26 mouse cellular contexts compared by ENCODE assay signal in the genomic region with DNA sequence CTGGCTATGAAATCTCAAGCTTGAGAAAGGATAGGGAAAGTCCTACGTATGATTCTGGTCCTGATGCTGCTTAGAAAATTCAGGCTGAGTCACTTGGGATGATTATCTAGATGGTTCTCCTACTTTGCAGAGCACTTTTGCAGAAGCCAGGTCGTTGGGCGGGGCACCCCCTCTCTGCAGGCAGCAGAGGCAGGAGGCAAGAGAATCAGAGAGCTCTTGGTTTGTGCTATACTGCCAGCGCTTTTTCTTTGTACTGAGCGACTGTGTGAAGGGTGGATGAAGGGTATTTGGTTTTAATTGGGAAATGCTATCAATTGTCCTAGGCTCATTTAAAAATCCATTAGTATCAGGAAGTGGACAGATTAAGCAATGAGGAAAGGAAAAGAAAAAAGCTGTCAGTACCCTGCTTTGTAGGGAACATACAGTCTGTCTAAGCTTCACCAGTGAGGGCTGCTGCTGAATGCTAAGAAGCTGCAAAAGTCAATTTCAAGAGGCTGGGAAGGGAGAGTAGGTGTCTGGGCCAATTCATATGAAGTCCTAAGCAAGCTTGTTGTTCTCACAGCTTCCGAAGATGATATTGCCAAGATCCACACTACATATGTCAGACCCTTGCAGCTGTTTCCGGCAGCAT. TPM values are rescaled to one million over a fixed set of nuclear protein-coding genes. Genes with fewer than 3 reads are reported as not detected.
A peak's percentile ranks its signal among the peaks of the same experiment; 100 is the strongest.
DNase-seq lines count a peak whose midpoint lies in the region; ATAC-seq and TF ChIP-seq lines count a peak whose summit lies in the region.
"Had no signal": no experiment of that assay in that cellular context is flagged by ENCODE, and none has a peak within 500 bp of the region (broad histone marks: within the 10 kb centered on the region; RNA-seq: fewer than 3 reads in every experiment).

No protein-coding gene starts in this region.

- no peak for TF ChIP-seq CTCF in brain, embryonic 14.5 days (IDR thresholded peaks at IDR 0.05; ENCODE audit: borderline replicate concordance, extremely low read depth, insufficient read depth, insufficient read length)

- H3K27me3 ChIP-seq in heart, embryonic 12.5 days (replicated peaks), result no peaks in the 10 kb centered on the region
- H3K27me3 ChIP-seq in forebrain, embryonic 16.5 days (replicated peaks; ENCODE audit: control insufficient read depth, insufficient read depth, low read length), result no peaks in the 10 kb centered on the region
- H3K27me3 ChIP-seq: CH12.LX; embryonic facial prominence, embryonic 13.5 days; heart, embryonic 13.5 days; midbrain, embryonic 12.5 days had no signal

- H3K9ac ChIP-seq in heart, embryonic 12.5 days, result no peak overlapping the region
- no peak overlapping the region for H3K9ac ChIP-seq in forebrain, embryonic 16.5 days (replicated peaks; ENCODE audit: low read depth, low read length)
- H3K9ac ChIP-seq: embryonic facial prominence, embryonic 13.5 days; heart, embryonic 13.5 days; midbrain, embryonic 12.5 days had no signal

- H3K4me2 ChIP-seq in heart, embryonic 12.5 days, result no peak overlapping the region
- no peak overlapping the region for H3K4me2 ChIP-seq in forebrain, embryonic 16.5 days (ENCODE audit: low read length)
- H3K4me2 ChIP-seq: embryonic facial prominence, embryonic 13.5 days; heart, embryonic 13.5 days; liver, embryonic 11.5 days; midbrain, embryonic 12.5 days had no signal

- no peaks in the 10 kb centered on the region for H3K36me3 ChIP-seq in heart, embryonic 12.5 days
- H3K36me3 ChIP-seq in forebrain, embryonic 16.5 days (ENCODE audit: control insufficient read depth, insufficient read depth), result no peaks in the 10 kb centered on the region
- H3K36me3 ChIP-seq: embryonic facial prominence, embryonic 13.5 days; heart, embryonic 13.5 days; limb, embryonic 10.5 days; midbrain, embryonic 12.5 days had no signal

- no peak overlapping the region for H3K4me3 ChIP-seq in heart, embryonic 12.5 days
- no peak overlapping the region for H3K4me3 ChIP-seq in forebrain, embryonic 16.5 days (replicated peaks; ENCODE audit: low read length)
- H3K4me3 ChIP-seq: embryonic facial prominence, embryonic 13.5 days; heart, embryonic 13.5 days; limb, embryonic 10.5 days; midbrain, embryonic 12.5 days had no signal

- no peak overlapping the region for H3K27ac ChIP-seq in heart, embryonic 12.5 days (ENCODE audit: poor library complexity, severe bottlenecking)
- no peak overlapping the region for H3K27ac ChIP-seq in forebrain, embryonic 16.5 days (ENCODE audit: low read length)
- H3K27ac ChIP-seq: embryonic facial prominence, embryonic 13.5 days; heart, embryonic 13.5 days; limb, embryonic 10.5 days; midbrain, embryonic 12.5 days had no signal

- 65% methylated on average over 7 of the region's 7 CpGs for WGBS in heart, embryonic 12.5 days
- 39% methylated on average over 7 of the region's 7 CpGs for WGBS in forebrain, embryonic 16.5 days

- H3K9me3 ChIP-seq in heart, embryonic 12.5 days (replicated peaks), result no peaks in the 10 kb centered on the region
- H3K9me3 ChIP-seq in forebrain, embryonic 16.5 days (ENCODE audit: control insufficient read depth, low read length), result no peaks in the 10 kb centered on the region
- H3K9me3 ChIP-seq: embryonic facial prominence, embryonic 13.5 days; heart, embryonic 13.5 days; limb, embryonic 10.5 days; midbrain, embryonic 12.5 days had no signal

- peak; percentile 63 for DNase-seq in heart, adult 11 months
- DNase-seq in left cerebral cortex, adult 11 months (ENCODE audit: low spot score), result peak; percentile 22
- no peak for DNase-seq in left cerebral cortex, postnatal 4 days
- peak; percentile 66 for DNase-seq in brain, embryonic 14.5 days (ENCODE audit: low read depth)
- no peak for DNase-seq in thymus, postnatal 10 days (ENCODE audit: low spot score in 2 of 2)
- DNase-seq: adrenal gland, postnatal 14 days; cerebellum, adult 11-12 months; cerebellum, postnatal 14 days; kidney, adult 8-10 months; kidney, postnatal 25 days; lung, adult 18-20 months; retina, postnatal 1 day; thymus, postnatal 25 days had no signal

- no peaks in the 10 kb centered on the region for H3K4me1 ChIP-seq in heart, embryonic 12.5 days (replicated peaks)
- 0 out of 2 replicates have a peak, but pooled peaks cover 2% of the 10 kb centered on the region for H3K4me1 ChIP-seq in forebrain, embryonic 16.5 days (replicated peaks; ENCODE audit: control insufficient read depth, insufficient read depth, low read length)
- H3K4me1 ChIP-seq: embryonic facial prominence, embryonic 13.5 days; heart, embryonic 13.5 days; limb, embryonic 10.5 days; midbrain, embryonic 12.5 days had no signal

- no peak for TF ChIP-seq POLR2A in brain, embryonic 14.5 days (IDR thresholded peaks at IDR 0.05; ENCODE audit: borderline replicate concordance, extremely low read depth, insufficient read depth, insufficient read length, poor library complexity, severe bottlenecking)

- no peak for ATAC-seq in heart, embryonic 12.5 days (ENCODE audit: insufficient number of reproducible peaks, low FRiP score)
- ATAC-seq in forebrain, embryonic 16.5 days, result peak; percentile 64
- ATAC-seq in megakaryocyte, adult 5-6 weeks (ENCODE audit: poor library complexity, severe bottlenecking), result no peak

- intact Hi-C loops in left cerebral cortex, postnatal 4 days (cut with DNase I), result no loop called here

RNA-seq across cellular contexts. Expression of gene Atp10b, which starts 50.8 kb away (rescaled TPM):
- 0.11 TPM in 1 of 2 replicates, not detected in the other for polyA plus RNA-seq in heart, embryonic 12.5 days (2016; fragmentation: Nextera tagmentation; extraction: Ambion mirVana)
- total RNA-seq in left cerebral cortex, postnatal 4 days (2021), result 1 to 10 TPM; 2.2 to 2.3 TPM
- 0.23 and 0.52 TPM in 2 replicates for polyA plus RNA-seq in brain, embryonic 14.5 days (2012; rRNA removed)
- polyA plus RNA-seq in forebrain, embryonic 16.5 days (2015; fragmentation: Nextera tagmentation; extraction: Ambion mirVana), result 0.14 and 0.28 TPM in 2 replicates
- not detected in 2 replicates for total RNA-seq in megakaryocyte, adult 5-6 weeks (2015)
- not detected in 2 replicates for total RNA-seq in megakaryocyte, adult 5-6 weeks (2017)
- total RNA-seq: CH12.LX; gastrocnemius, adult 8-10 months; granulocyte monocyte progenitor cell, adult 5-6 weeks; heart, postnatal 25 days; MEL had no signal
- polyA plus RNA-seq: liver, embryonic 11.5 days had no signal

Comparison
In these comparisons a context has a peak if more than half of its experiments do, and no peak if none do; other contexts are left out.
1. DNase-seq: peak in heart, adult 11 months (single experiment), left cerebral cortex, adult 11 months (single experiment) and brain, embryonic 14.5 days (single experiment); none in left cerebral cortex, postnatal 4 days (single experiment) and thymus, postnatal 10 days (0 of 2).